Mouse (Mus musculus) hindbrain, embryonic 11.5 days (tissue): ENCODE data around the gene Nkd2. TPM values are rescaled to one million over a fixed set of nuclear protein-coding genes. Genes with fewer than 3 reads are reported as not detected.
A peak's percentile ranks its signal among the peaks of the same experiment; 100 is the strongest.

Experiments
- ATAC-seq: fragments of 200-750 bp; cut with Nextera tagmentation; 2 replicates; pipeline ENCODE4 v1.8.0; 2017; ENCODE audit warnings: mild to moderate bottlenecking, moderate TSS enrichment, moderate library complexity; ENCODE audit not compliant: low FRiP score
- DNase-seq: peaks from one replicate; pipeline ENCODE4 v3.0.0-alpha.2; 2015; ENCODE audit warnings: low spot score
- H3K27ac ChIP-seq: fragments of 300-500 bp; sonication (generic); 2 replicates; pipeline ENCODE4 v1.5.1; 2014; ENCODE audit warnings: mild to moderate bottlenecking, low read depth, low read length
- H3K27me3 ChIP-seq: fragments of 300-500 bp; sonication (generic); 2 replicates; pipeline ENCODE4 v1.6.1; 2014; ENCODE audit warnings: mild to moderate bottlenecking, low read length, moderate library complexity, mixed read lengths; ENCODE audit not compliant: control insufficient read depth, insufficient read depth
- H3K36me3 ChIP-seq: fragments of 300-500 bp; sonication (generic); 2 replicates; pipeline ENCODE4 v1.6.1; 2014; ENCODE audit warnings: mild to moderate bottlenecking, low read length, moderate library complexity, mixed read lengths; ENCODE audit not compliant: control insufficient read depth, insufficient read depth
- H3K4me1 ChIP-seq: fragments of 300-500 bp; sonication (generic); replicated peaks from 2 replicates; pipeline ENCODE4 v1.6.1; 2014; ENCODE audit warnings: low read length, mixed read lengths; ENCODE audit not compliant: control insufficient read depth, insufficient read depth
- H3K4me2 ChIP-seq: fragments of 300-500 bp; sonication (generic); replicated peaks from 2 replicates; pipeline ENCODE4 v1.6.1; 2014; ENCODE audit warnings: mild to moderate bottlenecking, low read depth, low read length
- H3K4me3 ChIP-seq: fragments of 300-500 bp; sonication (generic); 2 replicates; pipeline ENCODE4 v1.5.1; 2014; ENCODE audit warnings: low read depth, low read length
- H3K9ac ChIP-seq: fragments of 300-500 bp; sonication (generic); 2 replicates; pipeline ENCODE4 v1.6.1; 2014; ENCODE audit warnings: low read depth, low read length
- H3K9me3 ChIP-seq: fragments of 300-500 bp; sonication (generic); 2 replicates; pipeline ENCODE4 v1.6.1; 2016; ENCODE audit warnings: low read length; ENCODE audit not compliant: control insufficient read depth
- WGBS: fragments of 180-500 bp; shearing (Covaris S2); extraction: QIAGEN DNeasy Blood & Tissue Kit; methylation state at CpG from one replicate; pipeline ENCODE4 v1.1.7; 2014; 5-methylcytosine and 5-hydroxymethylcytosine counted together
- polyA plus RNA-seq: library from polyadenylated mRNA; unstranded; fragments of >200 nt; fragmentation: Nextera tagmentation; extraction: Ambion mirVana; gene quantifications from 2 replicates; pipeline ENCODE4 v1.2.1, GENCODE M21; 2014

Nkd2 gene
- polyA plus RNA-seq, 1 experiment from 2014 or later, result 14.7 TPM

DNA sequence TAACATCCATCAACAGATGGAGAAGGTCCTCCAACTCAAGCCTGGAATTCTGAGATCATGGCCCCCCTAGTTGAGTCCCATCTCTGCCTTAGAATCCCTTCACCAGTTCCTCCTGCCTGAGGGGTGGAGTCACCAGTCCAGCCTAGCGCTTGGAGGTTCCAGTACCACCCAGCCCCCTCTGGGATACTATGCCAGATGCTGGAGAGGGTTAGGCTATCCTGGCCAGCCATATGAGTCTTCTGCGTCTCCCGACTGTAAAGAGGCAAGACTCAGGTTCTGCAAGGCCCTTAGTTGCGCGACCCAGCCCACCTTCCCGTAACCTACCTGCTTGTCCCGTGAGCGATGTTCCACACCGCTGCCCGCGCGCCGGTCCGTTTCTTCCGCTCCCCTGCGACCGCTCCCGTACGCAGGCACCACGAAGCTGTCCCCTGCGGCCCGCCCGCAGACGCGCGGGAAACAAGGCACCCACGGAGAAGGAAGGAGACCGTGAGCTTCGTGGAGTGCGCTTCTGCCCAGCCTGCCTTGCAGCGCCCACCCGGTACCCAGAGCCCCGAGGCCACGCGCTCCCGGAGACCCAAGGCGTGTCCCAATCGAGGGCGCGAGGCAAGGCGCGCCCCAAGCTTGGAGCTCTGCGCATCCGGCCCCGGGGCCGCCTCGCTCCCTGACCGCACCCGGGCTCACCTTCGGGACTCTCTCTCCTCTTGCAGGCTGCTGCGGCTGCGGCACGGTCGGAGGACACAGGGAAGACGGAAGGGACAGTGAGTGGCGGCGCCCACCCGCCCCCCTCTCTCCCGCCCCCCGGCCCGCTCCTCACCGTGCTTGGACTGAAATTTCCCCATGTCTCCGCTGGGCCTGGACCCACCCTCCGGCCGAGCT, 604 bp downstream of the Nkd2 start:
- peaks cover 11% of the 10 kb centered on the region for H3K27me3 ChIP-seq
- WGBS, result under 1% methylated on average over 61 of the region's 65 CpGs

DNA sequence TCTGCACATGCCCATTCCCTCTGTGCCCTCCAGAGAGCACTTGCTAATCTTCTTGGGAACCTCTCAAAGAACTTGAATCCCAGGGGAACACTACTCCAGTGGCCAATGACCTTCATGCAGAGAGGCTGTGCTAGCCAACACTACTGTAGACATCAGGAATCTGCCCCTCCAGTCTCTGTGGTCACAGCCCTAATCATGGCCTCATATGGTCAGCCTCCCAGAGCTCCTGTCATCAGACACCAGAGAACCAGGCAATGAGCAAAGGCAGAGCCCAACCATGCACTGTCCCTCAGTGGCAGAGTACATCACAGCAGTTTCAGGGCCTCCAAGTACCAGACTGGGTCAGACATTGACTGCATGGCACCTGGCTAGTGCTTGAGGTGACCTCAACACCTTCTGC, 4.7 kb downstream of the Nkd2 start:
- no peak overlapping the region for H3K4me3 ChIP-seq
- no peak overlapping the region for H3K9ac ChIP-seq
- H3K9me3 ChIP-seq, result no peaks in the 10 kb centered on the region
- no peaks in the 10 kb centered on the region for H3K4me1 ChIP-seq
- peaks cover 11% of the 10 kb centered on the region for H3K27me3 ChIP-seq
- ATAC-seq, result no peak
- H3K27ac ChIP-seq, result no peak overlapping the region
- H3K36me3 ChIP-seq, result no peaks in the 10 kb centered on the region
- no peak for DNase-seq
- no peak overlapping the region for H3K4me2 ChIP-seq

More for the DNA sequence above, 604 bp downstream of the Nkd2 start:
- ATAC-seq (peak; percentile 87), DNase-seq (peak; percentile 65)
- Histone ChIP-seq H3K4me2 (peak overlapping the region; percentile 91), H3K4me3 (peak overlapping the region; percentile 50), H3K4me1 (no peaks in the 10 kb centered on the region), H3K9ac (peak overlapping the region; percentile 68), H3K36me3 (no peaks in the 10 kb centered on the region), H3K27ac (no peak overlapping the region), H3K9me3 (no peaks in the 10 kb centered on the region)

DNA sequence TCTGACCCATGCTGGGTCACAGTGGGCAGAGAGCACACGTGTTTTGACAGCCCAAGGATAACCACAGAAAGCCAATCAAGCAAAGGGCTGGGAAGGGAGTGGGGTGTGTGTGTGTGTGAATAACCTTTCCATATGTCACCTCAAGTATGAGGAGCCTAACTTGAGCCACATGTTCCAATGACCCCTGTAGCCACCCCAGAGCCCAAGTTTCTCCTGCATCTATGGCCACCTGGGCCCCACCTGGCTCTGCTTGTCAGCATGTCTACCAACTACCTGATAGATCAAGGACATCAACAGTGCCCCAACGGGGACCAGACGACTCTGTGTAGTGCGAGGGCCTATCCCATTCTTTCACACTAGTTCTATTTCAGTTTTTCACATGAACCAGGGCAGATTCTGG, 7.7 kb downstream of the Nkd2 start:
- Histone ChIP-seq H3K9me3 (no peaks in the 10 kb centered on the region), H3K4me2 (no peak overlapping the region), H3K36me3 (no peaks in the 10 kb centered on the region), H3K9ac (no peak overlapping the region), H3K4me1 (no peaks in the 10 kb centered on the region), H3K27me3 (no peaks in the 10 kb centered on the region), H3K4me3 (no peak overlapping the region), H3K27ac (no peak overlapping the region)
- DNase-seq (no peak), ATAC-seq (no peak)
- WGBS, result 65% methylated on average over 4 of the region's 4 CpGs

DNA sequence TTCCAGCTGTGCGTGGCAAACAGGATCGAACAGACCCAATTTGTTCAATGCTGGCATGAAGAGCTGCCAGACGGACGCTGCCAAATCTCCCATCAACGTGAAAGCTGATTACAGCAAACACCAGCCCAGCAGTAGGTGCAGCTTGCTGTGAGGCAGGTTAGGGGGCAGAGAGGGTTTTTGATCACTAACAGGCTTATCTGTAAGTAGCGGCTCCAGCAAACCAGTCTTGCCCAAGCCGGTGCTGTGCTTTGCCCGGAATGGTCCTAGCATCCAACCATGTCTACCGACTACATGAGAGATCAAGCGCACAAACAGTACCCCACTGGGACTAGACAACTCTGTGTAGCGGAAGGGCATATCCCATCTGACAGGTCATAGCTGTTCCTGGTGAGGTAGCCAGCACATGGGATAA, 8.3 kb downstream of the Nkd2 start:
- Histone ChIP-seq H3K27me3 (no peaks in the 10 kb centered on the region), H3K36me3 (no peaks in the 10 kb centered on the region), H3K9ac (no peak overlapping the region), H3K4me1 (no peaks in the 10 kb centered on the region), H3K27ac (no peak overlapping the region), H3K4me2 (no peak overlapping the region), H3K4me3 (no peak overlapping the region), H3K9me3 (no peaks in the 10 kb centered on the region)
- DNase-seq (no peak), ATAC-seq (no peak)
- 75% methylated on average over 11 of the region's 11 CpGs for WGBS

DNA sequence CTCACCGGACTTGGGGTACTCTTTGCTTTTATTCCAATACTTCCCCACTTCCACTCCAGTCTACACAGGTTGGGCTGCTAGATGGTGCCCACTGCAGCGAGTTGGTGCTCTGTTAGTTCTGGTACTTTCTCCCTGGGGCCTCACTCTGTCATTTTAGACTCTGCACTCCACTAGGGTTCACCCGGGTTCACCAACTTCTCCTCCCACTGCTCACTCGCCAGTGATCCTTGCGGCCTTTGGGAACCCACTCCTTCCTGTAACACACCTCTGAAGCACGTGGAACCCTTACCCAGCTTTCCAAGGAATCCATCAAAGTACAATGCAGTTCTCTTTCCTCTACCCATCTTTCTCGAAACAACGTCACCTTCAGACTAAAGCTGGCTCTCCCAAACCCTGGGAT, 9.7 kb downstream of the Nkd2 start:
- Histone ChIP-seq H3K27me3 (no peaks in the 10 kb centered on the region), H3K4me3 (no peak overlapping the region), H3K9ac (no peak overlapping the region), H3K4me1 (no peaks in the 10 kb centered on the region), H3K36me3 (no peaks in the 10 kb centered on the region), H3K27ac (no peak overlapping the region), H3K4me2 (no peak overlapping the region), H3K9me3 (no peaks in the 10 kb centered on the region)
- 78% methylated on average over 8 of the region's 8 CpGs for WGBS
- ATAC-seq (no peak), DNase-seq (no peak)

DNA sequence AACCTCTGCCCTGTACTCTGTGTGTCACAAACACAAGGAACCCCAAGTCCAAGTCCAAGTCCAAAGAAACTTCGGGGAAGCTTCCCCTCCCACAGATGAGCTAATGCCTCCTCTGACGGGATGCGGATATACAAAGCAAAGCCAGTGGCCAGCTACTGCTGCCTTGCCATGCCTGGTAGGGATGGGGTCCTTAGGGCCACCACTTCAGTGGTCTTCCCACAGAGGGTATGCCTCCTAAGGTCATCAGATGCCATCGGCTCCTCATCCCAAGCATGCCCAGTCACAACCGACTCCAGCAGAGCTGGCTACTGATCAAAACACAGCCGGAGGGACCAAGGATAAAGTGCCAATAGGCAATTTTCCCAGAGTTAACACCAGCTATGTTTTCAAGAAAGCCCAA, 10.9 kb downstream of the Nkd2 start:
- WGBS, result 79% methylated on average over 6 of the region's 6 CpGs
- Histone ChIP-seq H3K36me3 (no peaks in the 10 kb centered on the region), H3K9me3 (no peaks in the 10 kb centered on the region), H3K9ac (no peak overlapping the region), H3K4me1 (no peaks in the 10 kb centered on the region), H3K4me3 (no peak overlapping the region), H3K4me2 (no peak overlapping the region), H3K27ac (no peak overlapping the region), H3K27me3 (no peaks in the 10 kb centered on the region)
- DNase-seq (no peak), ATAC-seq (no peak)

DNA sequence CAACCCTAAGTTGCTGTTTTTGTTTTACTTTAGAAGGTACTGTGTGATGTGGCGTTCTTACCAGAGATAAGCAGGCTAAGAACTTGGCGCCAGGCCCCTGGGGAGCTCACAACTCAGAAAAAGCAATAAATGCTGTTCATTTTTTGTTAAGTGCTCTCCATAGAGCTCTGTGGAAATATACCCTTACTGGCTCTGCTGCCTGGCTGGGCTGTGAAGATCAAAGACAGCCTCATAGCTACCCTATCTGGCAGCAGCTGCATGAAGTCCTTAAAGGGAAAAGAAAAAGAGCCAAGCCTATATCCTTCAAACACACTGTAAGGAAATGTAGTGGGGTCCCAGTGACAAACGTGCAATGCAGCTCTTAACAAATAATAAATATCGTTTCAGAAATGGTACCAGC, 11.6 kb downstream of the Nkd2 start:
- no peaks in the 10 kb centered on the region for H3K9me3 ChIP-seq
- no peak overlapping the region for H3K4me2 ChIP-seq
- DNase-seq, result no peak
- H3K9ac ChIP-seq, result no peak overlapping the region
- no peak overlapping the region for H3K4me3 ChIP-seq
- WGBS, result 72% methylated on average over 4 of the region's 4 CpGs
- no peak for ATAC-seq
- no peak overlapping the region for H3K27ac ChIP-seq
- no peaks in the 10 kb centered on the region for H3K27me3 ChIP-seq
- H3K4me1 ChIP-seq, result no peaks in the 10 kb centered on the region
- H3K36me3 ChIP-seq, result no peaks in the 10 kb centered on the region

DNA sequence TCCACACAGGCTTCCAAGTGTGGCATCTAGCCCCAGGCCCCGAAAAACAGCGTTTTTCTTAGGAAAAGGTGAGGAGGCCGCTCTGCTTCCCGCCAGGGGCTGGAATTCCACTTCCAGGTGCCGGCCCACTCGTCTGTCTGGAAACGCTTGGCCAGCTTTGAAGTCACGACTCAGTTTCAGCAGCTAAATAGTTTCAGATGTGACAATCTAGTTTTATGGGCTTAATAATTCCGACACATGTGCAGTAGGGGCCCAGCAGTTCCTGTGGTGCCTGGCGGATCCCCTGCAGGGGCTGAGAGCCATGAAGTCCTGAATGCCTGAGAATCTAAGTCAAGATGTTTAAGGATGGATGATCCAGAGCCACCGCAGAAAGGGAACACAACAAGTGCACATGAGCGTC, 13.6 kb downstream of the Nkd2 start:
- WGBS, result 55% methylated on average over 12 of the region's 12 CpGs
- no peak overlapping the region for H3K27ac ChIP-seq
- H3K9me3 ChIP-seq, result no peaks in the 10 kb centered on the region
- H3K4me1 ChIP-seq, result no peaks in the 10 kb centered on the region
- no peak overlapping the region for H3K4me2 ChIP-seq
- no peak overlapping the region for H3K9ac ChIP-seq
- no peaks in the 10 kb centered on the region for H3K27me3 ChIP-seq
- ATAC-seq (no peak), DNase-seq (peak; percentile 30)
- no peak overlapping the region for H3K4me3 ChIP-seq
- H3K36me3 ChIP-seq, result no peaks in the 10 kb centered on the region

DNA sequence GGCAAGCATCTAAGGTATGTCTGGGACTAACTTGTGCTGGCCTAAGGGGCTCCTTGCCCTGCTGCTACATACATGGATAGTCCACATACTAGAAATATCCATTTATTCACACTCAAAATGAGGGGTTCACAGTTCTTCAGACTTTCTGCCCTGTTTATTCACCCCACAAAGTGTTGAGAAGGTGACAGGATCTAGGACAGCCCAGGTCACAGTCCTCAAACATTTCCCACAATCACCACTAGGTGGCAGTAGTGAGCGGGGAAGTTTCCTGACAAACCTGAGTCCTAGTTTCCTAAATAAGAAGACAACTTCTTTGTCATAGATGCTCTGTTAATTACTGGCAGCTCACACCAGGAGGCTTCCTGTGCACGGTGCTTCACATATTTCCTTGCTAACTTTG, 15.9 kb downstream of the Nkd2 start:
- H3K36me3 ChIP-seq, result no peaks in the 10 kb centered on the region
- no peak overlapping the region for H3K27ac ChIP-seq
- no peak overlapping the region for H3K9ac ChIP-seq
- no peaks in the 10 kb centered on the region for H3K27me3 ChIP-seq
- no peaks in the 10 kb centered on the region for H3K9me3 ChIP-seq
- ATAC-seq (no peak), DNase-seq (peak; percentile 82)
- no peak overlapping the region for H3K4me2 ChIP-seq
- no peaks in the 10 kb centered on the region for H3K4me1 ChIP-seq
- H3K4me3 ChIP-seq, result no peak overlapping the region
- WGBS, result 0% methylated on average over 2 of the region's 2 CpGs
